Comparison of ENCODE assay signal across 17 mouse cellular contexts in genomic region chr4:87930356-87931245, GRCm38 (mm10).
DNase-seq lines count a peak whose midpoint lies in the region; ATAC-seq lines count a peak whose summit lies in the region.
"Had no signal": no experiment of that assay in that cellular context is flagged by ENCODE, and none has a peak within 500 bp of the region (broad histone marks: within the 10 kb centered on the region; RNA-seq: fewer than 3 reads in every experiment).

No protein-coding gene starts in this region.

- no peaks in the 10 kb centered on the region for H3K27me3 ChIP-seq in heart, embryonic 12.5 days (replicated peaks)
- H3K27me3 ChIP-seq: limb, embryonic 13.5 days had no signal

- no peak overlapping the region for H3K4me2 ChIP-seq in heart, embryonic 12.5 days
- H3K4me2 ChIP-seq: limb, embryonic 13.5 days had no signal

- DNase-seq in heart, adult 18-20 months = no peak
- peak; percentile 4 for DNase-seq in spleen, adult 12 weeks (ENCODE audit: low spot score)
- no peak for DNase-seq in spleen, postnatal 14 days (ENCODE audit: low spot score in 2 of 2)
- DNase-seq in liver = peak; percentile 29
- no peak for DNase-seq in thymus, postnatal 0 days (ENCODE audit: low spot score)
- no peak for DNase-seq in kidney, adult 8-10 months
- DNase-seq: adrenal gland, postnatal 36 days; cerebellum, adult 11-12 months; kidney, postnatal 36 days; layer of hippocampus, postnatal 36 days; right cerebral cortex, adult 18-20 months had no signal

- peaks cover 32% of the 10 kb centered on the region for H3K4me1 ChIP-seq in heart, embryonic 12.5 days (replicated peaks)

- H3K9me3 ChIP-seq in heart, embryonic 12.5 days (replicated peaks) = no peaks in the 10 kb centered on the region
- H3K9me3 ChIP-seq: forebrain, embryonic 10.5 days; hindbrain, embryonic 10.5 days; limb, embryonic 13.5 days had no signal

- peak overlapping the region; percentile 44; the same call in 1 of the 2 replicates for H3K27ac ChIP-seq in heart, embryonic 12.5 days (ENCODE audit: poor library complexity, severe bottlenecking)
- H3K27ac ChIP-seq: forebrain, embryonic 10.5 days; hindbrain, embryonic 10.5 days; limb, embryonic 13.5 days had no signal

- no peak for ATAC-seq in heart, embryonic 12.5 days (ENCODE audit: insufficient number of reproducible peaks, low FRiP score)
- ATAC-seq in megakaryocyte-erythroid progenitor cell, adult 5-6 weeks (replicated peaks; ENCODE audit: low FRiP score, low TSS enrichment, poor library complexity, severe bottlenecking) = peak; percentile 93
- ATAC-seq: inflammation-experienced regulatory T-cells, adult 6 months had no signal

- no peak overlapping the region for H3K9ac ChIP-seq in heart, embryonic 12.5 days
- H3K9ac ChIP-seq: limb, embryonic 13.5 days had no signal

- H3K36me3 ChIP-seq in heart, embryonic 12.5 days = peaks cover 3% of the 10 kb centered on the region; the same call in 1 of the 2 replicates
- H3K36me3 ChIP-seq: limb, embryonic 13.5 days had no signal

- no peak overlapping the region for H3K4me3 ChIP-seq in heart, embryonic 12.5 days
- H3K4me3 ChIP-seq: forebrain, embryonic 10.5 days; hindbrain, embryonic 10.5 days; limb, embryonic 13.5 days had no signal

- 79% methylated on average over 8 of the region's 8 CpGs for whole genome bisulfite sequencing in heart, embryonic 12.5 days

Comparison
In these comparisons a context has a peak if more than half of its experiments do, and no peak if none do; other contexts are left out.
1. DNase-seq: peak in spleen, adult 12 weeks (single experiment) and liver (single experiment); none in heart, adult 18-20 months (0 of 2), spleen, postnatal 14 days (0 of 2), thymus, postnatal 0 days (single experiment) and kidney, adult 8-10 months (0 of 2).